Mouse (Mus musculus) limb, embryonic 12.5 days (tissue): ENCODE measurements around the gene Osgin1. TPM values are rescaled to one million over a fixed set of nuclear protein-coding genes. Genes with fewer than 3 reads are reported as not detected.

Experiments used
- ATAC-seq: fragments of 200-750 bp; cut with Nextera tagmentation; 2 replicates; pipeline ENCODE4 v1.8.0; 2017; ENCODE audit warnings: low read depth, moderate TSS enrichment; ENCODE audit not compliant: insufficient number of reproducible peaks, insufficient read depth, low FRiP score, low TSS enrichment
- H3K27ac ChIP-seq: fragments of 300-500 bp; sonication (generic); 2 replicates; pipeline ENCODE4 v1.5.1; 2016; ENCODE audit warnings: mild to moderate bottlenecking, moderate library complexity
- H3K27me3 ChIP-seq: fragments of 300-500 bp; sonication (generic); 2 replicates; pipeline ENCODE4 v1.6.1; 2016; ENCODE audit warnings: mild to moderate bottlenecking, moderate library complexity
- H3K36me3 ChIP-seq: fragments of 300-500 bp; sonication (generic); 2 replicates; pipeline ENCODE4 v1.6.1; 2016; ENCODE audit warnings: mild to moderate bottlenecking, moderate library complexity
- H3K4me1 ChIP-seq: fragments of 300-500 bp; sonication (generic); replicated peaks from 2 replicates; pipeline ENCODE4 v1.6.1; 2016
- H3K4me2 ChIP-seq: fragments of 300-500 bp; sonication (generic); 2 replicates; pipeline ENCODE4 v1.6.1; 2016; ENCODE audit warnings: mild to moderate bottlenecking, moderate library complexity
- H3K4me3 ChIP-seq: fragments of 300-500 bp; sonication (generic); replicated peaks from 2 replicates; pipeline ENCODE4 v1.5.1; 2016; ENCODE audit warnings: mild to moderate bottlenecking
- H3K9ac ChIP-seq: fragments of 300-500 bp; sonication (generic); replicated peaks from 2 replicates; pipeline ENCODE4 v1.6.1; 2016; ENCODE audit warnings: mild to moderate bottlenecking, moderate library complexity
- H3K9me3 ChIP-seq: fragments of 300-500 bp; sonication (generic); 2 replicates; pipeline ENCODE4 v1.6.1; 2016; ENCODE audit warnings: mild to moderate bottlenecking, moderate library complexity
- WGBS: fragments of 180-500 bp; shearing (Covaris S2); methylation state at CpG from one replicate; pipeline ENCODE4 v1.1.7; 2016; 5-methylcytosine and 5-hydroxymethylcytosine counted together
- polyA plus RNA-seq: library from polyadenylated mRNA; unstranded; fragments of >200 nt; fragmentation: Nextera tagmentation; extraction: Ambion mirVana; gene quantifications from 2 replicates; pipeline ENCODE4 v1.2.1, GENCODE M21; 2016

Osgin1 gene
- polyA plus RNA-seq, 1 experiment from 2014 or later, result 0.40 TPM

DNA sequence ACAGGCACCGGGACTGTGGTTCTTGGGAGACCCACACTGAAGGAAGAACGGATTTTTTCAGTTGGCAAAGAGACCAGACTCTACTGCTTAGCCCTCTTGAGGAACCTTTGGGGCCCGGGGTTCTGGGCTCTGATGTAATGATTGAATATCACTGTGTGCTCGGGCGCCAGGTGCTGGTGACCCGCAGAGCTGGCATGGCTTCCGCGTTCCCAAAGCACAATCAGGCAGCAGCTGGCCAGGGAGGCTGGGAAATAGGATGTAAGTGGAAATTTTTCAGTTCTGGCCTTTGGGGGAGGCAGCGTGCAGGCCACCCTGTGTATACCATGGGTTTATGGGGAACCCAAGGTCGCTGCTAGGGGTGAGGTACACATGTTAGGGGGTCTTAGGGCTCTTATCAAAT lies 32.9 kb downstream of the Osgin1 start:
- H3K4me3 ChIP-seq, result no peak overlapping the region
- 76% methylated on average over 10 of the region's 10 CpGs for WGBS
- no peak overlapping the region for H3K27ac ChIP-seq
- no peaks in the 10 kb centered on the region for H3K9me3 ChIP-seq
- H3K27me3 ChIP-seq, result peaks cover 42% of the 10 kb centered on the region
- H3K9ac ChIP-seq, result no peak overlapping the region
- H3K36me3 ChIP-seq, result no peaks in the 10 kb centered on the region
- H3K4me1 ChIP-seq, result peaks cover 16% of the 10 kb centered on the region
- H3K4me2 ChIP-seq, result no peak overlapping the region
- no peak for ATAC-seq

DNA sequence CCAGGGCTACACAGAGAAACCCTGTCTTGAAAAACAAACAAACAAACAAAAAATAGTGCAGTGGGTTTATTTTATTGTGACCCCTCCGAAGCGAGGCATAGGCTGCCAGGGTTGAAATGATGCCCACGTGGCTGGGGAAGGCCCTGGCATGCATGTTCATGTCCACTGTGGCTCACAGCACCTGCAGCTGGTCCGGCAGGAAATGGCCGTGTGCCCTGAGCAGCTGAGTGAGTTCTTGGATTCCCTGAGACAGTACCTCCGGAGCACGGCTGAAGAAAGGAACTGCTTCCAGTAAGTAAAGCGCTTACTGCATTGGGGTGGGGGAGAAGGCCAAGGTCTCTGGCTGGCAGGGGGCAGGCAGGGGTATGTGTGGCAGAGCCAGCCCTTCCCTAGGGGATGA lies 34.2 kb downstream of the Osgin1 start:
- ATAC-seq, result no peak
- 88% methylated on average over 8 of the region's 8 CpGs for WGBS
- Histone ChIP-seq H3K27ac (no peak overlapping the region), H3K9ac (no peak overlapping the region), H3K27me3 (peaks cover 42% of the 10 kb centered on the region), H3K36me3 (no peaks in the 10 kb centered on the region), H3K9me3 (no peaks in the 10 kb centered on the region), H3K4me3 (no peak overlapping the region), H3K4me1 (peaks cover 16% of the 10 kb centered on the region), H3K4me2 (no peak overlapping the region)

- Histone ChIP-seq H3K27me3 (no peaks in the 10 kb centered on the region; the same call in 1 of the 2 replicates), H3K36me3 (no peaks in the 10 kb centered on the region), H3K27ac (no peak overlapping the region), H3K4me3 (no peak overlapping the region), H3K9me3 (no peaks in the 10 kb centered on the region), H3K4me1 (no peaks in the 10 kb centered on the region), H3K9ac (no peak overlapping the region), H3K4me2 (no peak overlapping the region)
- 25% methylated on average over 5 of the region's 5 CpGs for WGBS
- ATAC-seq, result no peak
These were observed 44.8 kb downstream of the Osgin1 start for GRCm38 (mm10) chr8:119478684-119479083.

DNA sequence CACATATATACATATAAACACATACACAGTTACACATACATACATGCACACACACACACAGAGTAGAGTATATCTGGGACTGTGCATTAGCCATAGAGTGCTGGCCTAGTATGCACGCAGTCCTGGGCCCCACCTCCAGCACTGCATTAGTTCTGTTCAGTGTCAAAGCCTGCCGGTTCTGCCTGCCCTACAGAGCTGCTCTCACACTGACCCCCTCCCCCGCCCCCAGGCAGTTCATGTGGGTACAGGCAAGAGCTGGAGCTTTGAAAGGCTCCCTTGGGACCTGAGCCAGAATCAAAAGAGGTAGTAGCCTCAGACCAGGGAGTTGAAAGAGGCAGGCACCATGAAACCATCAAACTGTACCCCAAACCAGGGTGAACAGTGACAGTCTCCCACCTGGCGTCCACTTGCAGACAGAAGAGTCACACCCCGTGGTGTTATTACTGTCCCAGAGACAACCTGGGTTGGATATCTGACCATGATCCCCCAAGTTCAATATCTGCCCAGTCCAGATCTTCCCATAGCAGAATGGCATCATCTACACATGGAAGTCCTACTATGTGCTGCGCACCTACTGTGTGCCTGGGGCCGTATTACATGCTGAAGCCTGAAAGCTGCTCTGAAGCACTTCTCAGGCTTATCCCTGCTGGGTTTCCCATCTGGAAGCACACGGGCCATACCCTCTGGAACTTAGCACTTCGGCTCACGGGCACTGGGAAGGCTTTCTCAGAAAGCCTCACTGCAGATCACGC lies 50.4 kb downstream of the Osgin1 start:
- no peak overlapping the region for H3K4me3 ChIP-seq
- no peak overlapping the region for H3K4me2 ChIP-seq
- peaks cover 3% of the 10 kb centered on the region; the same call in 1 of the 2 replicates for H3K4me1 ChIP-seq
- WGBS, result 80% methylated on average over 11 of the region's 11 CpGs
- 0 out of 2 replicates have a peak, but pooled peaks cover 1% of the 10 kb centered on the region for H3K9me3 ChIP-seq
- H3K9ac ChIP-seq, result no peak overlapping the region
- ATAC-seq, result no peak
- no peaks in the 10 kb centered on the region; the same call in 1 of the 2 replicates for H3K27me3 ChIP-seq
- H3K36me3 ChIP-seq, result no peaks in the 10 kb centered on the region
- no peak overlapping the region for H3K27ac ChIP-seq

DNA sequence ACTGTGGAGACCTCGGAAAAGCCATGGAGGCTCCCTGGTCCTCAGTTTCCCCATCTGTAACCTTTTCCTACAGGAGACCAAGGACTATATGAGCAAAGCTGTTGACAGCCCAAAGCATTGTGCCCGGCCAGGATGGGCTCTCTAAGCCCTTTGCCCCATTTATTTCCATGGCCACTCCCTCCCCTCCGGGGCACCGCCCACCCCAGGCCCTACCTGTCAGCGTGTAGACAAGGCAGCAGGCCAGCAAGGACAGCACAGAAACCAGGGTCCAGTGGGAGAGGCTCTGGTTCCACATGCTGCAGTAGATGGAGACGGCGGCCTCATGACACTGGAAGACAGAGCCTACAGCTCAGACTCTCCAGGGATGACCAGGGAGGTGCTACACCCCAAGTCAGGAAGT lies 53.2 kb downstream of the Osgin1 start:
- no peak overlapping the region for H3K9ac ChIP-seq
- H3K27ac ChIP-seq, result no peak overlapping the region
- 77% methylated on average over 7 of the region's 7 CpGs for whole genome bisulfite sequencing
- 0 out of 2 replicates have a peak, but pooled peaks cover 7% of the 10 kb centered on the region for H3K27me3 ChIP-seq
- no peak for ATAC-seq
- no peak overlapping the region for H3K4me2 ChIP-seq
- H3K4me3 ChIP-seq, result no peak overlapping the region
- no peaks in the 10 kb centered on the region for H3K36me3 ChIP-seq
- 0 out of 2 replicates have a peak, but pooled peaks cover 5% of the 10 kb centered on the region for H3K9me3 ChIP-seq
- peaks cover 17% of the 10 kb centered on the region for H3K4me1 ChIP-seq

Other genes with a start within 250 kb of the Osgin1 start
- 293 and 299 TPM in 2 replicates for gene Hsbp1, start 89.6 kb upstream of the Osgin1 start, polyA plus RNA-seq
- gene Mlycd, start 39.2 kb upstream of the Osgin1 start, polyA plus RNA-seq, result 9.3 and 10.5 TPM in 2 replicates
- 4.4 and 5.1 TPM in 2 replicates for gene Necab2, start 12.6 kb downstream of the Osgin1 start, polyA plus RNA-seq
- 0.10 TPM in 1 of 2 replicates, not detected in the other for gene Slc38a8, start 67.6 kb downstream of the Osgin1 start, polyA plus RNA-seq
- gene Mbtps1, start 124.6 kb downstream of the Osgin1 start, polyA plus RNA-seq, result 140 and 147 TPM in 2 replicates
- 33.6 and 35.3 TPM in 2 replicates for gene Hsdl1, start 141.1 kb downstream of the Osgin1 start, polyA plus RNA-seq
- gene Dnaaf1, start 141.1 kb downstream of the Osgin1 start, polyA plus RNA-seq, result not detected in 2 replicates
- 14.1 and 15.1 TPM in 2 replicates for gene Taf1c, start 171.1 kb downstream of the Osgin1 start, polyA plus RNA-seq
- gene Adad2, start 178.6 kb downstream of the Osgin1 start, polyA plus RNA-seq, result 0.14 and 0.41 TPM in 2 replicates
- gene Kcng4, start 201.6 kb downstream of the Osgin1 start, polyA plus RNA-seq, result 0.05 TPM in 2 replicates
- gene Wfdc1, start 232.2 kb downstream of the Osgin1 start, polyA plus RNA-seq, result 0.15 TPM in 1 of 2 replicates, not detected in the other